Mouse (Mus musculus) embryonic facial prominence, embryonic 14.5 days (tissue): ENCODE measurements around the gene Gimap9. TPM values are rescaled to one million over a fixed set of nuclear protein-coding genes. Genes with fewer than 3 reads are reported as not detected.

Experiments
- polyA plus RNA-seq: library from polyadenylated mRNA; unstranded; fragments of >200 nt; fragmentation: Nextera tagmentation; extraction: Ambion mirVana; gene quantifications from 2 replicates; pipeline ENCODE4 v1.2.1, GENCODE M21; 2014

Gimap9 gene
- polyA plus RNA-seq, 1 experiment from 2014 or later, result 7.4 TPM

Other genes starting within 250 kb of the Gimap9 start
- gene Zfp467, start 230.3 kb upstream of the Gimap9 start, polyA plus RNA-seq, result 22.1 and 25.4 TPM in 2 replicates
- 0.29 and 1.1 TPM in 2 replicates for gene Sspo, start 227.9 kb upstream of the Gimap9 start, polyA plus RNA-seq
- gene Atp6v0e2, start 138.5 kb upstream of the Gimap9 start, polyA plus RNA-seq, result 22.8 TPM in 2 replicates
- 6.7 and 6.8 TPM in 2 replicates for gene Lrrc61, start 121.3 kb upstream of the Gimap9 start, polyA plus RNA-seq
- 21.9 and 29.1 TPM in 2 replicates for gene Rarres2, start 103.3 kb upstream of the Gimap9 start, polyA plus RNA-seq
- not detected in 2 replicates for gene Gm45021, start 86.5 kb upstream of the Gimap9 start, polyA plus RNA-seq
- gene Repin1, start 82.2 kb upstream of the Gimap9 start, polyA plus RNA-seq, result 23.1 and 23.4 TPM in 2 replicates
- gene Gm44965, start 82.2 kb upstream of the Gimap9 start, polyA plus RNA-seq, result not detected in 2 replicates
- gene Zfp775, start 74.1 kb upstream of the Gimap9 start, polyA plus RNA-seq, result 5.9 and 6.1 TPM in 2 replicates
- 0.77 and 0.90 TPM in 2 replicates for gene AI854703, start 49.4 kb upstream of the Gimap9 start, polyA plus RNA-seq
- gene Gimap8, start 28.9 kb upstream of the Gimap9 start, polyA plus RNA-seq, result 0.46 and 0.93 TPM in 2 replicates
- 12.6 and 13.3 TPM in 2 replicates for gene Gimap4, start 8.4 kb downstream of the Gimap9 start, polyA plus RNA-seq
- gene Gimap6, start 32.1 kb downstream of the Gimap9 start, polyA plus RNA-seq, result 19.6 and 22.8 TPM in 2 replicates
- gene Gm28053, start 42.5 kb downstream of the Gimap9 start, polyA plus RNA-seq, result 3.2 TPM in 1 of 2 replicates, not detected in the other
- gene Gimap7, start 42.5 kb downstream of the Gimap9 start, polyA plus RNA-seq, result not detected in 2 replicates
- 10.5 and 12.7 TPM in 2 replicates for gene Gimap1, start 62.9 kb downstream of the Gimap9 start, polyA plus RNA-seq
- 5.2 and 5.3 TPM in 2 replicates for gene Gimap5, start 70.1 kb downstream of the Gimap9 start, polyA plus RNA-seq
- not detected in 2 replicates for gene Gimap3, start 94.7 kb downstream of the Gimap9 start, polyA plus RNA-seq
- 92.7 and 101 TPM in 2 replicates for gene Tmem176a, start 164.8 kb downstream of the Gimap9 start, polyA plus RNA-seq
- 244 and 254 TPM in 2 replicates for gene Tmem176b, start 165.4 kb downstream of the Gimap9 start, polyA plus RNA-seq
- 0.08 TPM in 1 of 2 replicates, not detected in the other for gene Aoc1, start 196.8 kb downstream of the Gimap9 start, polyA plus RNA-seq